Mouse (Mus musculus) kidney, adult 9 months (tissue): ENCODE results near the gene Arhgef19.

Experiments
- DNase-seq: peaks from one replicate; pipeline ENCODE4 v3.0.0; 2022

Gene Arhgef19

DNA sequence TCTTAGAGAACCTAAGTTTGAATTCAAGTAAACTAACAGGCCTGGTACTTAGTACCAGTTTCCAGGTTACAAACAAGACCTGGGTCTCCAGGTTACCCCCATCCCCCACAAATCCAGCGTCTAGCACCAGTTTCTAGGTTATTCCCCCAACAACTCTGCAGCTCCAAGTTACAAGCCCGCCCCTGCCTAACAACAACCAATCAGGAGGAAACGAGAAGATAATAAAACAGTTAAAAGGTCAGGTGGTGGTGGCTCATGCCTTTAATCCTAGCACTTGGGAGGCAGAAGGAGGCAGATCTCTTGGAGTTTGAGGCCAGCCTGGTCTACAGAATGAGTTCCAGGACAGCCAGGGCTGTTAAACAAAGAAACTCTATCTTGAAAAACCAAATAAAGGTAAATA, 28.0 kb downstream of the Arhgef19 start:
- DNase-seq: no peak

DNA sequence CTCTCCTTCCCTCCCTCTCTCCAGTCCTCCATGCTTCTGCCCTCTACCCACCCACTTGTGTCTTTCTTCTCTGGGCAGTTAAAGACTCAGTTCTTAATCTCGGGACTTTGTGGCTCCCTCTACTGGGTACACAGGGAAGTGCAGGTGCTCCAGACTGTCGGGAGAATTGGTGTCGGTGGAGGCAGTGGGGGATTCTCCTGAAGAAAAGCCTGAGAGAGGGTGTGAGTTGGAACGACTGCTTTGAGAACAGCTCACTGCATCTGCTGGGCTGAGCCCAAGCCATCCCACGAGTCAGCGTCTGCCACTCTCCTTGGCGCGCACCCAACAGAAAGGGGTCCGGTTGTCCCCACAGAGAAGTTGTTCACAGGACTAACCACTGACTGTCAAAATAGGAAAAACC, 28.5 kb downstream of the Arhgef19 start:
- peak; percentile 67 for DNase-seq

GRCm38 (mm10) chr4:141268350-141268749, 29.1 kb downstream of the Arhgef19 start:
- DNase-seq: no peak

DNA sequence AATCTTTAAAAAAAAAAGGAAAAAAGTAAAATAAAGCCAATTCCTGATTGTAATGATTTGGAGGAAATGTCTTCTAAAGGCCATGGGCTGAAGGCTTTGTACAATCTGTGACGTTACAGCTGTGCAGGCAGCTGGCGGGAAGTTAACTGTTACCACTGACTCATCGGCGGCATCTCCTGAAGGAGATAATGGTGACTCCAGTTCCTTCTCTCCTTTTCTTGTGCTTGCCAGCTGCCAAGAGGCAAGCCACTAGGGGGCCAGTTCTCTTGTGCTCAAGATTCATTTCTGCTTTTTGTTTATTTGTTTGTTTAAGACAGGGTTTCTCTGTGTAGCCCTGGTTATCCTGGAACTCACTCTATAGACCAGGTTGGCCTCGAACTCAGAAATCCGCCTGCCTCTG, 29.8 kb downstream of the Arhgef19 start:
- no peak for DNase-seq

DNA sequence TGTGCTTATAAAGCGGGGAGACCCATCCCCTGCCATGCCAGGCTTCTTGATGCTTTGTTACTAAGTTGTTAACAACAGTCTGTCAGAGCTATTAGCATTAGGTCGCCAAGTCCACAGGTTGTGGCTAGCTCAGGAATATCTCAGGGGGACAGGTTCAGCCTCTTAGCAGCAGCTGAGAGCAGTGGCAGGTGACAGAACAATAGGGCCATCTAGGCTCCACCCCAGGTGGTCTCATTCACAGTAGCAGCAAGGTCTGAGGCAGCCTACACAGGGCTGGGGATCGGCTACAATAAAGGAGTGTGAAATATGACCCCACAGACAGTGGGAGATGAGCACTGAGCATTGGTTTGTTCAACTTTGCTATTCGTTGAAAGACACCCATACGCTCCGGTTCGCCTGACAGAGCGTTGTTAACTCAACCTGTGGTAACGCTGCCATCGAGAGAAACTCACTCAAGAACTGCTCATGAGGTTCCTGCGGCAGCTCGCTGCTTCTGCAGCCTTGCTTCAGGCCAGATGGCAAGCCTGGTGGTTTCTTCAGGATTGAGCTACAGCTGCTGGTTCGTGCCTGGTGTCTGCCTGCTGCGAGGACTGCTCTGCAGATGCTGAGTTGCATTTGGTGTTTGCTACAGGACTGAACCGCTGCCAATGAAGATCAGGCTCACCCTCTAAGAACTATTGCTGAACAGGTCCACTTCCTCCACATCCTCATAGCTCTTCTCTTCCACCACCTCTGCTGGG, 31.1 kb downstream of the Arhgef19 start:
- DNase-seq: no peak

DNA sequence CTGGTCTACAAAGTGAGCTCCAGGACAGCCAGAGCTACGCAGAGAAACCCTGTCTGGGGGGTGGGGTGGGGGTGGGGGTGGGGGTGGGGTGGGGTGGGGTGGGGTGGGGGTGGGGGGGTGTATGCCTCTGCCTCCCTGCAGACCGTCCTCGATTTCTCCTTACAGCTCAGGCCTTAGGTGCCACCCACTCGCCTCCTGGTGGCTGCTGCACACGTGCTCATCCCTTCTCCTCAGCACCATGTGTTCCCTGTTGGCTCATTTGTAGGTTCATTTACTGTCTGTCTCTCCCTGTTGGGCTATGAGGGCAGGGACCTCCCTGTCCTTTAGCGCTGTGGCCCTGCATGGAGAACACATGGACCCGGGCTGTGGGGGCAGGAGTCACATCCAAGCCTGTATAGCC, 31.9 kb downstream of the Arhgef19 start:
- no peak for DNase-seq

DNA sequence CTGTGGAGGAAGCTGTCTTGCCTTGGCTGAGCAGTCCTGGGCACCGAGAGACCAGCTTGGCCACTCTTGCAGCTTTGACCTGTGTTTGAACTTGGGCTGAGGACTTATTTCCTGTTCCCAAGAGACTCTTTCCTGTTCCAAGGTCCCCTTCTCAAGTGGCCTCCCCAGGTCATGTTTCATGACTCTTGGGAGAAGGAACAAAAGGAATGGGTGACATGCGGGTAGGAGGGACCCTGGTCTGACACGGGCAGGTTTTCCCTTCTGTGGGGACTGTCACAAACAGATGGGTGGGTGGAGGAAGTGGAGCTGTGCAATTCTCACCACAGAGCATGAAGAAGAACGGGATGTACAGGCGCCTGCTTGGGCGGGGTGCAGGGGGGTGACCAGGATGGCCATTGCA, 32.4 kb downstream of the Arhgef19 start:
- no peak for DNase-seq

- DNase-seq: no peak
Observed at GRCm38 (mm10) chr4:141272878-141273277, 33.6 kb downstream of the Arhgef19 start.

DNA sequence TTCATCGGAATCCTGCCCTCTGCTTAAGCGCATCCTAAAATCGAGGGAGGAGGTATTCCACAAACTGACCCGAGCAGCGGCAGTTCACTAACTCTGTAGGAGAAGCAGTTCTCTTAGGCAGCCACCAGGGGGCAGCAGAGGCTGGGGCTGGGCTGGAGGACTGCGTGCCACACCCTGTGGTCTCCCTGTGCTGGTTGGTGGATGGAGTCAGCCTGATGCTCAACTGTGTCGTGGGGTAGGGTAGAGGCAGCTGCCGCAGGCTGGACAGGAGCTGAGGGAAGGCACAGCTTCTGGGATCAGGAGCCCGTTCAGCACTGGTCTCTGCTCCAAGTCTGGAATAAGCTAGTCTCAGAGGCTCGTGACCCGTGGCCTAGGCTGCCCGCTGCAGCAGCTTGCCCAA, 34.0 kb downstream of the Arhgef19 start:
- DNase-seq: peak; percentile 71

DNA sequence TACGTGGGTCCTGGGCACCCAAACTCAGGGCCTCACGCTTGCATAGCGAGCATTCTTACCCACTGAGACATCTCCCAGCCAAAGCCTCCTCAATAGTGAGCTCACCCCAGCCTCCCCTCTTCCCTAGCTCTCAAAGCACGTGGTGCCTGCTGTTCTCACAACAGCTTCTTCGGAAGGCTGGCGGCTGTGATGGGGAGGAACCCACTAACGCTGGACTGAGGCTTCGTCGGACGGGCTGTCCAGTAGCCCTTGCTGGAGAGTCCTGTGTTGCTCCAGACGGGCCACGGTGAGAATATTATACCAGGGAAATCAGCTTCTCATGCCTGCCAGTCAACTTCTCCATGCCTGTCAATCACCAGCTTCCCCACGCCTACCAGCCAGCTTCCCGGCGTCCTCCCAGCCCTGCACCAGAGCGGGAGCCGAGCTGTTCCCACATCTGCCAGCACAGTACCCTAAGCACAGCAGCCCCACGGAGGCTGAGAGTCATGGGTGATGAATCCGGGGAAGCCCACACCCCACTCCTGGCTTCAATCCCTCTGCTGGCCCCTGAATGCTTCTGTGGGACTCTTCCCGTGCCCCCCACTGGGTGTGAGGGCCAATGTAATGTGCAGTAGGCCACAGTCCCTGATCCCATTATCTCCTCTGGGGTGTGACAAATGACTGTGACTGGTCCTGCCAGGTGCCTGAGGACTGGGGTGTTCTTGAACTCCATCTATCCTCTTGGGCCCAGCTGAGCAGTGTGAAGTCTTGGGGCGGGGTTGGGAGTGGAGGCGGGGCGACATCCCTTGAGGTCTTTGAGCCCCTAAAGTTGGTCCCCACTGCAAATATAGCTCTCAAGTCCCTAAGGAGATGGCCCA, 35.4 kb downstream of the Arhgef19 start:
- DNase-seq: no peak

DNA sequence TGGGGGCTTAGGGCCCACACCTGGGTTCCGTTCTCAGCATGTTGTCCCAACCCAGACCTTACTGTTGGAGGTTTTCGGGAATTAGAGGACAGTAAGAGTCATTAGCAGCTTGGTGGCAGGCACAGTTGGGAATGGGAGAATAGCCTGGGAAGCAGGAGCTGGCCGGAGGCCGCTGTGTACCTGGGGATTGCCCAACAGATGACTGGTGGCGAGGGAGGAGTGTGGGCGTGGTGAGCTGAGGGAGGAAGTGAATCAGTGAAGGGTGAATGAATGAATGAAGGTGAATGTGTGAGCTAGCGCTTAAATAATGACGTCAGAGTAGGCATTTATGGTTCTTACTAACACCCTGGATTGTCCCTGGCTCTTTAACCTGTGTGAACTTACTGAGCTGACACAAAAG, 37.9 kb downstream of the Arhgef19 start:
- DNase-seq: no peak

DNA sequence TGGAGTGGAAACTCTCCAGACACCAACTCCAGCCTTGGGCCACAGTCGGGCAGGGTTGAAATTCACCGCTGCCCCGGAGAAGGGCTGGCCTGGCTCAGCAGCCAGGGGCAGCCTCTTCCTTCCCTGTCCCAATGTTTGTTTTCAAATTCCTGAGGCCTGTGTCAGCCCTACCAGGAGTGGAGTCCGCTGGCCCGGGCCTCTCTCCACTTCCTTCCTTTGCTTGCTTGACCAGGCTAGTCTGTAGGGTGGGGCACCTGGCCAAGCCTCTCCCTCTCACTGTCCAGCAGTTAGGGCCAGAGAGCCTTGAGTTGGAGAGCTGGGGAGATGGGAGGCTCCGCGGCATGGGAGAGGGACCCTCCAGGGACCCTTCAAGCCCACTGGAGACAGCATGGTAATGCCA, 38.9 kb downstream of the Arhgef19 start:
- DNase-seq: peak; percentile 86

DNA sequence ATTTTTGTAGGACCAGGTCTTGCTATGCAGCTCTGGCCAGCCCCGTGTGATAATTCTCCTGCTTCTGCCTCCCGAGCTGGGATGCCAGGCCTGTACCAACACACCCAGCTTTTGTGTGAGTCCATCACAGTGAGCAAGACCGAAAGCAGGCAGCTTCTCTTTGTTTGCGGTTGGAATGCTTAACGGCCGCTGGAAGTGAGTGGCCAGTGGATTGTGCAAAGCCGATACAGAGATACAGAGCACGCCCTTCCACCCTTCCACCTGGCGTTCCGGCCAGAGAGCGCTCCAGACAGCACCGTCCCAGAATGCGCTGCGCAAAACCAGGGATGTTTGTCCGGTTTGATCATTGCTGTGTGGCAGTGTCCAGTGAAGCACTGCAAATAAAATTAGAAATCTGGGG, 40.0 kb downstream of the Arhgef19 start:
- DNase-seq: no peak

- no peak for DNase-seq
Observed at GRCm38 (mm10) chr4:141279783-141280182, 40.5 kb downstream of the Arhgef19 start.

GRCm38 (mm10) chr4:141280471-141280870, 41.2 kb downstream of the Arhgef19 start:
- DNase-seq: no peak

- peak; percentile 89 for DNase-seq
Observed at GRCm38 (mm10) chr4:141281153-141281552, 41.9 kb downstream of the Arhgef19 start.

DNA sequence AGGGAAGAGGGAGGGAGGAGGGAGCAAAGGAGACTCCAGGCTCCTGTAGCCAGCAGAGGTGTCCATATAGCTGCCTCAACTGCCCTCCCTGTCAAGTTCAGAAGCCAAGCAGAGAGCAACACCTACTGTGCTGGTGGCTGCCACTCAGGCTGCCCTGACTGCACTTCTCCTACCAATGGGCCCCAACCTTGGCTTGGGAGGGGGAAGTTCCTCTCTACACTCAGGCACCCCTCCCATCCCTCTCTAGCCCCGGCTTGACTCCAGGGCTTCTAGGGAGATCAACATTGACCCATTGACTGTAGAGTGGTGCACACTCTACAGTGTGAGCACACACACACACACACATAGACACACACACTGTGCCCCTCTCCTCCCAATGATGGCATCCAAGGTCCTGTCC, 42.3 kb downstream of the Arhgef19 start:
- no peak for DNase-seq

DNA sequence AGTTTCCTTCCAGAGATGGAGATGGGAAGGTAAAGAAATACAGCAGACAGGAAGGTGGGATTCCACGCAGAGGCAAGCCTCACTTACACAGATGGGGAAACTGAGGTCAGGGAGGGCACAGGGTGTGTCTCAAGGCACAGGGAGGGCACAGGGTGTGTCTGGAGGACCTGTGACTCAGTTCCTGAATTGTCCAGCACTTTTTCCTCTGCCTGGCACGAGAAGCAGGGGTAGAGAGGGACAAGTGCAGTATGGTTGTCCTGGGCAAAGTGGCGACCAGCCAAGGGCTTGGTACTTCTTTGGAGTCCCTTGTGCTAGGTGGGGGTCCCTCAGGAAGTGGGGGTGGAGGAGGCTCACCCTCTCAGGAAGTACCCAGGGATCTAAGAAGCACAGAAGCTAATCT, 42.8 kb downstream of the Arhgef19 start:
- no peak for DNase-seq

- no peak for DNase-seq
Observed at GRCm38 (mm10) chr4:141282623-141283022, 43.3 kb downstream of the Arhgef19 start.

DNA sequence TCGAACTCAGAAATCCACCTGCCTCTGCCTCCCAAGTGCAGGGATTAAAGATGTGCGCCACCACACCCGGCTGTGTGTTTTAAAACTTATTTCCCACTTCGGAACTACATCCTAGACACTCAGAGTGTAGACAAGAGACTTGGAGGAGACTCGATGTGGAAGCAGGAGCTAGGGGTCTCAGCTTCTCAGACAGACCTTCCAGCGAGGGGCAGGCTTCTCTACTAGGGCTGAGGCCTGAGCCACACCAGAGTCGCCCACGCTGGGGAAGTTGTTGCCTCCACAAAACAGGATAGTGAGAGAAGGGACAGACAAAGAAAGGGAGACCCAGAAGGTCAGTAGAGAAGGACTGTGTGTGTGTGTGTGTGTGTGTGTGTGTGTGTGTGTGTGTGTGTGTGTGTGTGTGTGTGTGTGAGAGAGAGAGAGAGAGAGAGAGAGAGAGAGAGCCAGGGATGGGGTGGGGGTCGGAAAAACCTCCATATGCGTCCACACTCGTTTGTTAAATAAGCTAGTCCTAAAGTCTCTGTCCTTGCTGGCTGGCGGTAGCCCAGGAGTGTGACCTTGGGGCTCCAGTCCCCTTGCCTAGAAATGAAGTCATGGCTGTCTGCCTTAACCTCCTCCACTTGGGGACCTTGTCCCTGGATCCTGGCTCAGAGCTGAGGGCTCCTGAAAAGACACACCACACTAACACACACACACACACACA, 44.0 kb downstream of the Arhgef19 start:
- no peak for DNase-seq

DNA sequence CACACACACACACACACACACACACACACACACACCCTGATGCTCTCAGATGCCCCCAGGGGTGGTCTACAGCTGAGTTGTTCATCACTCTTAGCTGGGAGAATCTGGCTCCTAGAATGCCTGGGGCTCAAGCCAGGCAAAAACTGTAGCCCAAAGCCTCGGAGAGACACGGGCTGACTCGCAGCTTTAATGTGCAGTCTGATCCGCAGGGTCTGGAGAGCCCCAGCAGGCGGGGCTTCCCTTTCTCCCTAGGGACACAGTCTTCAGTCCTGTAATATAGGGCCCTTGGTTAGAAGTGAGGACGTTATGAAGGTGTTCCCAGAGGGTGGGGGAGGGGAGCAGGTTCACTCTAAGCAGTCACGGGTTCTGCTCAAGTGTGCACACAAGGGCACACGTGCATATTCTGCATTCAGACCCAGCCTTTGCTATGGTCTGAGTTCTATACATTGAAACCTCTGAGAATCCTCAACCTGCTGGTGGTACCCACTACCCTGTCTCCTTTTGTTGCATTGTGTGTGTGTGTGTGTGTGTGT, 44.6 kb downstream of the Arhgef19 start:
- no peak for DNase-seq

DNA sequence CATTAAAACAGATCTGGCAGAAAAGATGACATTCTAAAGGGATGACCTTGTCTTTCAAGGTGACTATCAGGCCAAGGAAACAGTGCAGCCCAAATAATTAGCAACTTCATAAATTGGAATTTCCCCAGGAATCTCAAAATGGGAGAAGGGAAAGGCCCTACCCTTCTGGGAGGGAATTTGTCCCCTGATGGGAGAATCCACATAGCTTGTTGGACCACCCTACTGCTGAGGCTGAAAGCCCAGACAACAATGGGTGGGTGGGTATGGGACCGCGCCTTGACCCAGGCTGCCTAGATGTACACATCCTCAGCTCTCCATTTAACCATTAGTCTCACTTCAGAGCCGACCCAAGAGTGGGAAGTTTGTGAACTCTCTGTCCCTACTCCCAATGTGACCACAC, 45.2 kb downstream of the Arhgef19 start:
- DNase-seq: no peak

DNA sequence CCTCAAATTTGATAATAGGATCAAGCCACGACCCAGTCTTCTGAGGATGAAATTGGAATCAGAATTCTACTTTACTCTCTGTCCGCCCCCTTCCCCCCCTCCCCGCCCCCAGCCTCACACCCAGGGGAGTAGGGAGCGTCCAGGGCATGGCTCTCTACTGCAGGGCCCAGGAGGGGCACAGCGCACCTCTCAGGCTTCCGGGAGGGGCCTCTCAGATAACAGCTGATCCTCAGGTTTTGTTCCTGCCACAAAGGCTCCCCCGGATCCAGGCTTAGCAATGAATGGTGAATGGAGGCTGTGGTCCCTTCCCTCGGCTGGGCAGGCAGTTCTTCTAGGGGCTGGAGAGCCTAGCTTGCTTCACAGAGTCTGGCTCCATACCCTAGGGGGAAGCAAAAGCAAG, 45.8 kb downstream of the Arhgef19 start:
- DNase-seq: no peak
